Mouse (Mus musculus) frontal cortex, adult 2 months (tissue): ENCODE results near the gene Aldh1l1. TPM values are rescaled to one million over a fixed set of nuclear protein-coding genes. Genes with fewer than 3 reads are reported as not detected.
A peak's percentile ranks its signal among the peaks of the same experiment; 100 is the strongest.

Experiments
- DNase-seq, 2 experiments: peaks; one replicate each; pipeline ENCODE4 v3.0.0; 2022; ENCODE audit warnings: low spot score in 1 of 2; ENCODE audit errors: extremely low spot score in 1 of 2
- polyA plus RNA-seq: library from polyadenylated mRNA; depleted of rRNA; stranded (reverse); fragments of >200 nt; gene quantifications from 2 replicates; pipeline ENCODE4 v1.2.3, GENCODE M21; 2012

The Aldh1l1 gene
- polyA plus RNA-seq, 1 experiment: 51.6 TPM

GRCm38 (mm10) chr6:90540520-90540919, 54.3 kb downstream of the Aldh1l1 start:
- DNase-seq: no peak

- DNase-seq: no peak
These were observed 55.1 kb downstream of the Aldh1l1 start for GRCm38 (mm10) chr6:90541367-90541772.

DNA sequence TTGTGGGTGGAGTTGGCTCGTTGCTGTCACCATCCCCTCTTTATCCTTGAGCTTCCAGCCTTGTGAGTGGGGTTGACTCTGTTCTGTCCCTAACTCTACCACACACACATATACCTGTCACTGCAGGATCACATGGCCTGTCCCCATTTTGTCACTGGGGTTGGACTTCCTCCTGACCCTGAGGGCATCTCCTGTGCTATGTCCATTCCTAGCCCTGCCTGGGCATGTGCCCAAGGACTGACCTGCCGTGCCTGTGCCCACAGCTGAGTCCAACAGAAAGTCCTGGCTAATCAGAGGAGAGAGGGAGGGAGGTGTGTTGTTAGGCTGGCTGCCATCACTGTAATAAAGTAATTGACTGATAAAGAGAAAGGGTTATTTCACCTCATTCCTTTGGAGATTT, 58.2 kb downstream of the Aldh1l1 start:
- DNase-seq: no peak

DNA sequence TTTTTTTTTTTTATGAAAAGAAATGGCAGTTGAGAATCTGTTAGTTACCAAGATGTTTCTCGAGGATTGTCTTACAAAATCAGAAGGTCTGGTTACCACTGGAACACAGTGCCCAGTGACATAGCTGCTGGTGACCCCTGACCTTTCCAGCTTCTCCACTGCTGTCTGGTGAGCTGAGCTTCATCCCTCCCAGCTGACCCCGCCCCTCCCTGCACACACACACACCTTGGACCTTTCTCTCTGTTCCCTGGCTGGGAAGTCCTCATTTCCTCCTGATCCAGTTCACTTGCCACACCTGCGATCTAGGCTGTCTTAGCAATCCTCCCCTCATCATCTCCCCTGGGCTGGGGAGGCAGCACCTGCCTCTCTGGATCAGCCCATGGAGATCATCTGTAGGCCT, 60.0 kb downstream of the Aldh1l1 start:
- DNase-seq: no peak

GRCm38 (mm10) chr6:90547041-90547440, 60.8 kb downstream of the Aldh1l1 start:
- DNase-seq: no peak

DNA sequence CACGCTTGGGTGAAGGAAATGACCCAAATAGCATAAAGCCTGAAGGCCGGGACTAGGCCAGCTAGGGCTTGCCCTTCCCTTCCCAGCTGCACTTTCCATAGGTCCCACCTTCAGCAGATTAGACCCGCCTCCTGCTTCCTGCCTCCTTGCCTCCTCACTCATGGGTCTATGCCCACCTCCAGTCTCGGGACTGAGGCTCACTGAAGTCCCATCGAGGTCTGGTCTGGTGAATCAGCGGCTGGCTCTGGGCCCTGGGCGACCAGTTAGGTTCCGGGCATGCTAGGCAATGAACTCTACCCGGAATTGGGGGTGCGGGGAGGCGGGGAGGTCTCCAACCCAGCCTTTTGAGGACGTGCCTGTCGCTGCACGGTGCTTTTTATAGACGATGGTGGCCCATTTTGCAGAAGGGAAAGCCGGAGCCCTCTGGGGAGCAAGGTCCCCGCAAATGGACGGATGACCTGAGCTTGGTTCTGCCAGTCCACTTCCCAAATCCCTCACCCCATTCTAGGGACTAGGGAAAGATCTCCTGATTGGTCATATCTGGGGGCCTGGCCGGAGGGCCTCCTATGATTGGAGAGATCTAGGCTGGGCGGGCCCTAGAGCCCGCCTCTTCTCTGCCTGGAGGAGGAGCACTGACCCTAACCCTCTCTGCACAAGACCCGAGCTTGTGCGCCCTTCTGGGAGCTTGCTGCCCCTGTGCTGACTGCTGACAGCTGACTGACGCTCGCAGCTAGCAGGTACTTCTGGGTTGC, 64.1 kb downstream of the Aldh1l1 start:
- no peak for DNase-seq

GRCm38 (mm10) chr6:90551251-90551650, 65.0 kb downstream of the Aldh1l1 start:
- DNase-seq: no peak

GRCm38 (mm10) chr6:90553197-90553596, 67.0 kb downstream of the Aldh1l1 start:
- no peak for DNase-seq

GRCm38 (mm10) chr6:90553682-90554081, 67.5 kb downstream of the Aldh1l1 start:
- no peak for DNase-seq

DNA sequence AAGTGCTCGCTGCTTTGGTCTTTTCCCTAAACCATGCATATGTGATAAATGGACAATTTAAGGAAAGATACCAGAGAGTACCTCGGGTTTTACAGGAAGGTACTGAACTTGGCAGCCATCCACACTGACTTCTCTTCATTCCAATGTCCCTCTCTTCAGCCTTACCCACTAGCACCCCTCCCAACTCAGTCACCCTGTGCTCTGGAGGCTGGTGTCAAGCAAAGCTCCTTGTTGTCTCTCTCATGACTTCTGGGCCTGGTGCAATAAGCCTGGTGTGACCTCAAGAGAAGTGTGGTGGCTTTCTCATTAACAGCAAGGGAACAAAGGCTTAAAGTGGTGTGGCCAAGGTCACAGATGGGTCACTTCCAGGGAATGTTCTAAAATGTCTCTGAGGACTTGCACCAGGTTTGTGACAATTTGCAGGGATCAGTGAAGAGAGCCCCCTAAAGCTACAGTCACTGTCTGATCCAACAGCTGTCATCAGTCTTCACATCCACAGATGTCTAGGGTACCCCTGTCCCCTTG, 70.4 kb downstream of the Aldh1l1 start:
- no peak for DNase-seq

DNA sequence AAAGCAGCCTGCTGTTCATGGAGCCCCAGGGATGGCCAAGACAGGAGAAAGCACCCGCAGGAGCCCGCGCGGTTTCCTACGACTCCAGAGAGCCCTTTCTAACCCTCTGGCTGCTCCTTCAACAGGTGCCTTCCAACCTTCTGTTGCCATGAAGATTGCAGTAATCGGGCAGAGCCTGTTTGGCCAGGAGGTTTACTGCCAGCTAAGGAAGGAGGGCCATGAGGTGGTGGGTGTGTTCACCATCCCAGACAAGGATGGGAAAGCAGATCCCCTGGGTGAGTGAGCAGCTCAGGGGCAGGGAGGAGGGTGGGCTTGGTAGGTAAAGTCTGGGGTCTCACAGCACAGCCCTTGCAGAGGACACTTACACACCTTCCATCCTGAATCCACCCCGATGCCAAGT, 70.8 kb downstream of the Aldh1l1 start:
- no peak for DNase-seq

- no peak for DNase-seq
These were observed 71.8 kb downstream of the Aldh1l1 start for GRCm38 (mm10) chr6:90557829-90558693.

- peak in 1 of 2 experiments; percentile 46 for DNase-seq
These were observed 74.3 kb downstream of the Aldh1l1 start for GRCm38 (mm10) chr6:90560390-90561058.

DNA sequence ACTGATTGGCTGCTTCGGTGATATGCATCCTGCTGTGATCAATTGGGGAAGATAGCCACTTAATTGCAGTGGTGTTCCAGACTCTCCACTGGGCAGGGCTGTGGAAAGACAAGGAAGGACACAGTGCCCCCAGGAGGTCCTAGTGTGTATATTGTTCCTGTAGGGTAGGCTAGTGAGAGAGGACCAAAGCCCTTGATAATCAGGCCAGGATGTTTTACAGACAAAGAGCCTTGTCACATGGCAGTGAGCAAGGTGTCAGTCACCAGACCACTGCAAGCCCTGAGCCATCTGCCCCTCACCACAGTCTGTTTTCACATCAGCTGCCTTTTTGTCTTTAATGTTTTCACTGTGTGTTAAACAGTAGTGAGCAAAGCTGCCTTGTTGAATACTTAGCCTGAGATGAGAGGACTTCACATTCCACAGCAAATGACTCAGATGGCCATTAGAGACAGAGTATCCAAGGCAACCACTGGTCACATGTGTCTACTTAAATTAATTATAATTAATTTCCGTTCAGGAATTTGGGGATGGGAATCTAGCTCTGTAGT, 75.1 kb downstream of the Aldh1l1 start:
- DNase-seq: no peak

DNA sequence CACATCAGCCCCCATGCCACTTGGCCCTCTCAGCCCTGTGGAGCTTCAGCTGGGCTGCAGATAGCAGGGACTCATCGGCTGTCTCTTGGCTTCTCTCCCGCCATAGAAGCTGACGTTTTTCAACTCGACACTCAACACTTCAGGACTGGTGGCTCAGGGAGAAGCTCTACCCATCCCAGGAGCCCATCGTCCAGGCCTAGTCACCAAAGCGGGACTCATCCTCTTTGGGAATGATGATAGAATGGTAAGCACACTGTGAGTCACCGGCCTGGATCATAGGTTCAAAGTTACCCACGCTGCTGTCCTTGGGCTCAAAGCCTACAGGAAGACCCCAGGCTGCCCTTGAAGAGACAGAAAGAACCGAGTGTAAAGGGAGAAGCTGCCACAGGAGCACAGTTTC, 78.0 kb downstream of the Aldh1l1 start:
- no peak for DNase-seq

GRCm38 (mm10) chr6:90565357-90566215, 79.4 kb downstream of the Aldh1l1 start:
- DNase-seq: no peak

DNA sequence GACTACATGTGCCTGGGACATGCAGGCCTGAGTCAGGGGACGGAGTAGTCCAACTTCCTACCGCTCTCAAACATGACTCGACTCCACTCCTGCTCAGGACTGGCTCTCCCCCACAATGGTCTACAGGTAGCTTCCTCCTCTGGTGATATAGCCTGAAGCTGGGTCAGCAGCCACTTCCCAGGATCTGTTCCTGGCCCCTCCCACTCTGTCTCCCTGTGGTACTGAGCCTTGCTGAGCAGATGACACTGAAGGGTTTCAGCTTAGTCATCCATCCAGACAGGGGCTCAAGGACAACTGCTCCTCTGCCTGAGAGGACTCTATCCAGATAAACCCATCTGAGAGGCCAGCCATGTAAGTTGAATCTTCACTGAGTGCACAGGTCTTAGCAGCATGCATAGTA, 81.3 kb downstream of the Aldh1l1 start:
- DNase-seq: no peak

GRCm38 (mm10) chr6:90567928-90568327, 81.7 kb downstream of the Aldh1l1 start:
- peak; percentile 38 to 45 for DNase-seq

- DNase-seq: no peak
These were observed 82.5 kb downstream of the Aldh1l1 start for GRCm38 (mm10) chr6:90568721-90569120.
